Mouse (Mus musculus): ENCODE measurements around the gene Zdhhc9. TPM values are rescaled to one million over a fixed set of nuclear protein-coding genes. Genes with fewer than 3 reads are reported as not detected.

Zdhhc9 gene
- 29.2 and 29.9 TPM in 2 replicates for polyA plus RNA-seq (2012; rRNA removed; ENCODE audit: low replicate concordance)

DNA sequence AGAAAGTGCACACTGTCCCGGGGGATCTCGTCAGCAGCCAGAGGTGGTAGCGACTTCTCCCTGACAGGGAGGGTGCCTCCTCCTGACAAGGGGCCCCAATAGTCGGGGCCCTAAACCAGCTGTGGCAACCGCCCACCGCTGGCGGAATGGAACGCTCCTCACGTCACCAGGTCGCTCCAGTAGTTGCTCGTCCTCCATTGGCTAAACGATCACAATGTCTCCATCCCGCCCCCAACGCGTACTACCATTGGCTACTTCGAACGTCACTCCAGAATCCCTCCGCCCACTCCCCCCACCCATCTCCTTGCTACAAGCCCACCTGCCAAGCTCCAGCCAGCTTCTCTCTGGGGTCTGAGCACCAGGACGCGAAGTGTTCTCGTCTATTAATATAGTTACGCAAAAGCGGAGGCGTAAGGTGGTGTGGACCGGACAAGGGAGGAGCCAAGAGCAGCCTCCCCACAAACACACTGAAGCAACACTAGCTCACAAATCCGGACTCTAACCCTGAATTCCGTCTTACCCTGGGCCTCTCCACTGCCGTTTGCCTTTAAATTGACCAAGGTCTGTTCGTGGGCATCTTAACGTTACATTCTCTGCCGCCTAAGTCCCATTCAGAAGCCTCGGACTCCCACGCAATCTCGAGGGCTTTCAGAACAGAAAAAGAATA is at the start of gene Zdhhc9:
Gene Zdhhc9 (minus strand): TSS at position 360 of the 667 bp plus-strand sequence.

DNA sequence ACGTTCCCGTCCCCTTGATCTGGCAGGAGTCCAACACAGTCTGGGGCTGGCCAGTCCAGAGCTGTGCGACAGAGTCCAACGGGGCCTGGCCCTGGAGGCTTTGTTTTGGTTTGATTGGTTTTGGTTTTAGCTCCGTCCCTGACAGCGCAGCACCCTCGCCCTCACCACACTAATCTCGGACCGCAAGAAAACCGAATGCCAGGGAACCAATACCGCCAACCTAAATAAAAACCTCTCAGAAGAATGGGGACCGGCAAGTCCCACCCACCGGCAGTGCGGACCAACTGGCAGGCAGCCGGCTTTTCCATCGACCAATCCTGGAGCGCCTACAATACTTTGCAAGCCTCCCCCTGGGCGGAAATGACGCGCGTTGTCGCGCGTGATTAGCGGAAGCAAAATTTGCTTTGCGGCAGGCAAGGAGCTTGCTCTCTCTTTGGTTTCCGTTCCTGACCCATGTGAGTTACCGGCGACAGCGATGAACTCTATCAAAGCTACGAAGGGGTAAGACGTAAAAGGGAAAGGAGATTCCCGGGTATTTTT is 47.9 kb upstream of the Zdhhc9 start, which contains the start of gene Utp14a:
Gene Utp14a (plus strand): TSS at position 395 of the 540 bp plus-strand sequence.

GRCm38 (mm10) chrX:48146262-48146661 is 62.4 kb downstream of the Zdhhc9 start, which contains the start of gene Sash3:
TSS of gene Sash3 (plus strand) at chrX:48146436.

Other genes with a start within 250 kb of the Zdhhc9 start
- 0.56 and 0.90 TPM in 2 replicates for gene Apln, start 174.0 kb downstream of the Zdhhc9 start, polyA plus RNA-seq (2012; rRNA removed; ENCODE audit: low replicate concordance)
- gene Xpnpep2, start 100.2 kb downstream of the Zdhhc9 start, polyA plus RNA-seq (2012; rRNA removed; ENCODE audit: low replicate concordance): 8.6 and 67.5 TPM in 2 replicates
- 1.7 and 4.4 TPM in 2 replicates for gene Sash3, start 62.4 kb downstream of the Zdhhc9 start, polyA plus RNA-seq (2012; rRNA removed; ENCODE audit: low replicate concordance)
- gene Utp14a, start 48.0 kb upstream of the Zdhhc9 start, polyA plus RNA-seq (2012; rRNA removed; ENCODE audit: low replicate concordance): 0.19 and 0.58 TPM in 2 replicates
- gene Bcorl1, start 132.5 kb upstream of the Zdhhc9 start, polyA plus RNA-seq (2012; rRNA removed; ENCODE audit: low replicate concordance): 3.3 and 4.4 TPM in 2 replicates

All from duodenum, adult 2 months (tissue).